Mouse (Mus musculus): ENCODE data around the gene Uap1l1.
A peak's percentile ranks its signal among the peaks of the same experiment; 100 is the strongest.

Uap1l1 gene

DNA sequence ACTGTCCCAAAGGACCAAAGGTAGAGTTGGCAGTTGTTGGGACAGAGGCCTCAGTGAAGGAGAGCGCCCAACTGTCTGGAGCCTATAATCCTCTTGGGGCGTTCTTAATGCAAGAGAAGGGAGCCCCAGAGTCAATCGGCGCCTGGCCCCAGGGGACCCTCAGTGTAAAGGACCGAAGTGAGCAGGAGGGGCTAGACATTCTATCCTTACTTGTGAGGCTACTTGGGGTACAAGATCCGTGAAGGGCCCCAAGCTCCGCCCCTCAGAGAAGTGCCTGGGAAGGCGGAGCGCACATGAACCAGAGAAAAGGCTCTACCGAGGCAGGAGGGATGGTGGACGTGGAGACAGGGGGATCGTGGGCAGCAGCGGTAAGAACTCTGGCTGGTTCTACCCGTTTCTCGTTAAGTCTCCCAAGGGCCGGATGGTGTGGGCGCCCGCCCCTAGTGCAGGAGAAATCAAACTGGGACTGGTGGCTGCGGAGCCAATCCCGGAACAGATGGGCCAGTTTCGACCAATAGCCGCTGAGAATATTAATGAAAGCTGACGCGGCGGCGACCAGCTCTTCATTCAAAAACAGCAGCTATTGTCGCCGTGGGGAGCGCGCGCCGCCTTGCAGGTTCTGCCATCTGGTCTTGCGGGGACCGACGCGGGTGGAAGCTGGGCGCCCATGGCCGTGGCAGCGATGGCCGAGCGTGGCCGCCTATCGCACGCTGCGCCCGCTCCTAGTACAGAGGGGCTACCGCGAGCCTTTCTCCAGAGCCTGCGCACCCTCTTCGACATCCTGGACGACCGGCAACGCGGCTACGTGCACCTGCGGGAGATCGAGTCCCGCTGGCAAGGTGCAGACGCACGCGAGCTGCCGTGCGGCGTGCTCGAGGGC is 6.5 kb upstream of the Uap1l1 start, which contains the start of gene Sapcd2:
TSS of gene Sapcd2 (plus strand) at position 558 of the 880 bp plus-strand sequence.
- DNase-seq (ENCODE audit: inconsistent age in 2 of 2, low spot score in 1 of 2) = peak; percentile 86 to 94

DNA sequence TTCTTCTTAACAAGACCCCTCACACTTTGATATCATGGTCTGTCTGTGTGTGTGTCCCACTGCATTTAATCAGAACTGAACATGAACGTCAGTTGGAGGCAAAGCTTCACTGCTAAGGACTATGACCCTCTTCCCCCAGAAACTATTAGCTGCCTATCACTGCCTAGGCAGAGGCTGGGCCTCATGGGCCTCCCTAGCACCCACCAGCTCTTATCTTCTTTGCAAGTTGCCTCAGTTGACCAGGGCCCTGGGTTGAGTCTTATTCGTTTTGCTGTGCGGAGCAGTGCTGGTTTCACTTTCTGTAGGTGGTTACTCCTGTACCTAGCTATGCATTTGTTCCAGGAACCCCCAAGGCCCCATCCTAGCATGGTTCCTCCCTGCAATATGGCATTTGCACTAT is 4.5 kb upstream of the Uap1l1 start:
- no peak for DNase-seq (ENCODE audit: inconsistent age in 2 of 2, low spot score in 1 of 2)

DNA sequence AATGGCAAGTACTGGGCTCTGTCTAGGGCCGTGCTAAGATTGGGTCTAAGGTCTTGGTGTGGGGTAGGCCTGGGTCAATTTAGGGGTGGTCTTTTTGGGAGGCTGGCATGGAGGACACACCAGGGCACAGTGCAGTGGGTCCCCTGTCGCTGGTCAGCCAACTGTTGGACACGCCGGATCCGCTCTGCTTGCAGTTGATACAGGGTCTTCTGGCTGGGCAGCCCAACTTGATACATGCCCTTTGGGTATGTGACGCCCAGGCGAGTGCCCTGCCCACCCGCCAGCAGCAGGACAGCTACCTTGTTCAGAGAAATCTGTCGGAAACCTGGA is 756 bp downstream of the Uap1l1 start:
- peak in 1 of 2 experiments; percentile 28 for DNase-seq (ENCODE audit: inconsistent age in 2 of 2, low spot score in 1 of 2)

DNA sequence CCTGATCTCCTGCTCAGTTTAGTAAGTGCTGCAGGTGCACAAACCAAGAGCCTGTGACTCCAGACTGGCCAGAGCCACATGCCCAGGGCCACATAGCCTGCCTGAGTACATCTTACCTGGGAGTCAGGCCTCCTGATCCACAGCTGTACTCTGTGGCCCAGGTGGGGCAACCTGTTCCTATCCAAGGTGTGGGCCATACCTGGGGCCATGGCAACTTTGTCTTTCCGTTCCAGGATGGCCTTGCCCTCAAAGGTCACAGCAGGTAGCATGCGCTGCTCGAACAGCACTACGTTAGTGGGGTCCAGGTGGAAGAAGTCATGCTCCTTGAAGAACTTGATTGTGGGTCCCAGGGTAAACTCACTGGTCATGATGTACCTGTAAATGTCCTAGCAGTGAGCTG is 1.2 kb downstream of the Uap1l1 start:
- no peak for DNase-seq (ENCODE audit: inconsistent age in 2 of 2, low spot score in 1 of 2)

DNA sequence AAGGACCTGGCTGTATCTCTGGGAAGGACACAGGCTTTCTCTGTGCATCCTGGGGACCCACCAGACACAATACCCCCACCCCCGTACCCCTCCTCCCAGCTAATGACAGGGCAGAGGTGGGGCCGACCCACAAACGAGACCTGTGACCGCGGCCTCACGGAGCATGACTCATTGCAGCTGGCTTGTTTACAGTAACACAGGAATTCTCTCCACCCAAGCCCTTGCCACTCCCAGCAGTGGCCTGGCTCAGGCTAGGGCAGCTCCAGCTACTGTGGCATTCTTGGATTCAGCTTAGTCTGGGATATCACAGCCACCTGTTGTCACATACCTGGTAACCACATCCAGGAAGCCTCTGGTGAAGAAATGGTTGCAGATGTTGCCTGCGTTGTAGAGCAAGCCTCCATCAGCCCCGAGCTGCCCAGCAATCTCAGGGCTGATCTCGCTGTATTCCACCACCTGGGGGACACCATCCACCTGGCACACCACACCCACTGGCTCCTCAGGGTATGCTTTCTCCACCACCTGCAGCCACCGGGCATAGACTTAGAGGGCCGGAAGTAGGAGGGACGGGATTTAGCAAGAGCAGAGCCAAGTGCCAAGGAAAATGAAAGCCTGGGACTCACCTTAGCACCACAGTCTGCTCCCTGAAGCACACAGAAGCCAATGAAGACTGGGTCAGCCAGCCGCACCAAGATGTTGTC is 1.9 kb downstream of the Uap1l1 start:
- DNase-seq (ENCODE audit: inconsistent age in 2 of 2, low spot score in 1 of 2) = peak; percentile 29 to 66

DNA sequence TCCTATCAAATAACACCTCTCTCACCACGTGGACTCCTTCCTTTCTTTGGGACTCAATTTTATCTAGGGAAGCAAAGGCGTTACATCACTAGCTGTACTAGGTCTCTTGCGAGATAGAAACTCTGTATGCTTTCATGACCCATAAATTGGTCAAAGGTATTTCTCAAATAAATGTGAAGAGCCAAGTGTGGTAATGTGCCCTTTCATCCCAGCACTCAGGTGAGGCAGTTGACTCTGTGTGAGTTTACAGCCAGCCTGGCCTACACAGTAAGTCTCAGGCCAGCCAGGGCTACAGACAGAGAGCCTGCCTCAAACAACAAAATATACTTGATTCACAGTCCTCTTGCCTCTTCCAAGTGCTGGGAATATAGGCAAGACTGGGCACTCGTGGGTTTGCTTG is 5.6 kb downstream of the Uap1l1 start:
- no peak for DNase-seq (ENCODE audit: inconsistent age in 2 of 2, low spot score in 1 of 2)

DNA sequence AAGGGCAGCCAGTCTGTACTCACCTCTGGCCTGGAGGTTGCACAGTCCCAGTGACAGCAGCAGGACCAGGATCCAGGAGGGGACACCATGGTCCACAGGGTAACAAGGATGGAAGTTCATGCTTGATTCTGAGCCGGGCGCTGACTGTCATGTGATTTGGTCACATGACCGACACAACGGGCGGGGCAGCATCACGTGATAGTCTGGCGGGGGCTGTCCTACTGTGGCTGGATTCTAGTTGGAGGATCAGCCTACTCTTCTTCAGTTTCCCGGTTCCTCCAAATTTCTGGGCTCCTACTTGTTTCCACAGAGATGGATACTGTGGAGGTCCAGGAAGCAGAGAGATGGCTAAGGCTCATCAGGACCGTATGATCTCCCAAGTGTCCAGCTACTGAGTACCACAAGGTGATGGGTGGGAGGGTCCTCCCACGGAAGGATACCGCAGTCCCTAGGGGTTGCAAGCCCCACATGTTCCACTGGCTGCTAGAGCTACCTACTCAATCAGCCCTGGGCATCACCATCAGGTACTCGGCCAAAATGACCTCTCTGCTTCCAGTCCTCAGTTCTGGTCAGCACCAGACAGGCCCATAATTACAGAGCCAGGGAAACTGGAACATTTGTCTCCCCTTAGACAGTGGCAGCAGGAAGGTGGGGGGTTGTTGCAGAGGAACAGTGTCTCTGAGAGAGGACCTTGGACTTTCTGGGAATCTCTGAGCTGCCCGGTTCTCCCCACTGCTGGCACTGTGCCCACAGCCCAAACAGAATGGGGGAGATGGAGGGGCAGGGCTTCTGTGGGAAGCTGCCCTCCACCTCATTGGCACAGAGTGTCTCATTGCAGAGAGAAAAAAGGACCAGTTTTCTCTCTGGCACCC is 9.0 kb downstream of the Uap1l1 start, which contains the start of gene Dpp7:
TSS of gene Dpp7 (minus strand) at position 152 of the 872 bp plus-strand sequence.
- DNase-seq (ENCODE audit: inconsistent age in 2 of 2, low spot score in 1 of 2) = peak; percentile 76 to 89

DNA sequence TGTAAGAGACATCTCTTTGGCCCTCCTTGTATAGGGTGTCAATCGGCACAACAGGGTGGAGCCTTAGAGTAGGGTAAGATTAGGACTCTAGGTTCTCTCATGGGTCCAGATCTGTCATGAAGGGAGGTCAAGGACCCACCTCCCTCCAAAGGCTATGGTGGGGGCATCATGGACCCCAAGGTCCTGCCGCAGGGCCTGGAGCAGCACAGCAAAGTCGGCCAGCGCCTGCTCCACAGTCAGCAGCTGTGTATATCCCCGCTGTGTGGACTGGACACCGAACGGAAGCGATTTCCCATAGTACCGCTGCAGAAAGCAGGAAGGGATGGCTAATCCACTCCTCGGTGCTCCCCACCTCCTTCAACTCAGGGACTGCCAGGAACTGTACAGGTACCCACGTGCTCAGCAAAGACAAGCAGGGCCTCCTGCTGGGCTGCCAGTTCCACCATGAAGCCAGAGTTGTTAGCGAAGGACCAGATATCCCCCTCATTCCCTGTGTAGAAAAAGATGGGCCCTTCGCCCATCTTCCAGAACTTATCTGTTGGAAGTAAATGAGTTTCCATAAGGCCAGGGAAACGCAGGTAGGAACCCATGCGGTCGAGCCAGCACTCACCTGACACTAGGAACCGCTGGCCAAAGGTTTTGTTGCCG is 9.9 kb downstream of the Uap1l1 start:
- DNase-seq (ENCODE audit: inconsistent age in 2 of 2, low spot score in 1 of 2) = peak in 1 of 2 experiments; percentile 39

DNA sequence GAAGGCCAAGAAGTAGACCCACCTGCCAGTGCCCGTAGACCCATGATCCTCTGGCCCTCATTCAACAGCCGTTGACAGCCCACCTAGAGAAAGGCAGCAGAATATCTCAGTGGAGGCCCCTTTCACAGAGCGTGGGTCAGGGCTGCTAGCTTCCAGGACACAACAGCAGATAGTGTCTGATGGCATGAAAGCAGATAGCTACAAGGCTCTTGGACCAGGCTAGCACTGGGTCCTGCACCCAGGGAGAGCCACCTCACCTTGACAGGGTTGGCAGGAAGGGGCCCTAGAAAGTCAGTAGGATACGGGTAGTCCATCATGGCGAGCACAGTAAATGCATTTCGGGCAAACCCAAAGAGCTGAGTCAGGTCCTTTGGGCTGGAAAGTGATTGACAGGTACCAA is 11.3 kb downstream of the Uap1l1 start:
- DNase-seq (ENCODE audit: inconsistent age in 2 of 2, low spot score in 1 of 2) = no peak

DNA sequence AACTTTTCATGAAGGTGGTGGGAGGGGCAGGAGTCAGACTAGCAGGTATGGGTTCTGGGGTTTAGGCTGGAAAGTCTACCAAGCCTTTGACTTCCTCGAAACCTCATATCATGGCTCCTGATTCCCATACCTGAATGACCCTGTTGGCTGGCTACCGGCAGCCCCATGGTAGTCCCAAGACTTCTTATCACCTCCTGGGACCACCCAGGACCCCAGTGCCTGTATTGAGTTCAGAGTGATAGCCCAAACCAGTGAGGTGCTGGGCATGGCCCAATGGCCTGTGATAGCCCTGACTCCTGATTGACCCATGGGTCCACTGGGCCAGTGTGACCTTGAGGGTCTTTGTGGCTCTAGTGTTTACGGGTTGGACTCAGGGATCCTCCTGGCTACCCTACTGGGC is 14.8 kb downstream of the Uap1l1 start:
- DNase-seq (ENCODE audit: inconsistent age in 2 of 2, low spot score in 1 of 2) = no peak

DNA sequence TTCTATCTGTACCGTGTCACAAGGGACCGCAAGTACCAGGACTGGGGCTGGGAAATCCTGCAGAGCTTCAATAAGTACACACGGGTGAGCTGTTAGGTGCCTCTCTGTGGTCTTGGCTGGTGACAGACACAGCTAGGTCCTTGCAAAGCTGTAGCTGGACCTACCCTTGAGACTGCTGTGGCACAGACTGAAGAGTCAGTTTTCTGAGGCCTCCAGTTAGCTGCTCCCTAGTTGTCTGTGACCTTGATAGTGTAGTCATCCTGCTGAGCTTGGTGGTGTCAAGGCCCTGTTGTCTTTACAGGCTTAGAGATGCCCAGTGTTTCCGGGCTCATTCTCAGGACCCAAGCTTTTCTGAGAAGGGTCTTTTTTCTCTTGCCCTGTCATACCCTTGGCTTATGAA is 16.0 kb downstream of the Uap1l1 start:
- DNase-seq (ENCODE audit: inconsistent age in 2 of 2, low spot score in 1 of 2) = peak; percentile 70 to 86

DNA sequence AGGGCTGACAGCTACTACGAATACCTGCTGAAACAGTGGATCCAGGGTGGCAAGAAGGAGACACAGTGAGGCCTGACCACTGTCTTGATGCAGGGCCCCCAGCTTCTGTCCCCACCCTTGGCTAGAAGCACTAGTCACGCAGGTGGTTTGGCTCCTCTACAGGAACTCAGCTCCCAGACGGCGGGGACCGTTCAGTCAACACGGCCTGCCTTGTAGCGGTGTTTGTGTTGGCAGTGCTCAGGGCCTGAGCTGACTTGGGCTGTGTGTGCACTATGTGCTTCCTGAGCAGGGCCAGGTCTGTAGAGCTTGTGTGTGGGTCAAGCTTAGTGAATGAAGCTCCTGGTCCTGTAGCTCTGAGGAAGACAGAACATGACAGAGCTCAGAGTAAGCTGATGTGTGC is 17.3 kb downstream of the Uap1l1 start:
- DNase-seq (ENCODE audit: inconsistent age in 2 of 2, low spot score in 1 of 2) = no peak

DNA sequence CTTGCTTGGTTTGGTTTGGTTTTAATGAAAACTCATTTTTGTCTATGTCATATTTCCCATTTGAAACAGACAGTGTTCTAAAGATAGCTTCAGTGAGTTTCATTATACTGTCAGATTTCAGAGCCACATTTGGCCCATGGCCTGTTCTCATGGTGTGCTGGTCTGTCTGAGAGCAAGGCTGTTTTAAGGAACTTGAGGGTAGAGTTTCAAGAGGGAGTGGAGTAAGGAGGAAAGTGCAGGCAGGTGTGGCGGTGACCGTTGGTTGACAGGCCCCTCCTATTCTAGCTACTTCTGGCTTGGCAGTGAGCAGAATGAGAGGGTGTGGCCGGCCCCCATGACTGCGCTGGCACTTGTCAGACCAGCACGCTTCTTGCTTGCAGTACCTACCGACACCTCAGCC is 27.2 kb downstream of the Uap1l1 start:
- DNase-seq (ENCODE audit: inconsistent age in 2 of 2, low spot score in 1 of 2) = no peak

DNA sequence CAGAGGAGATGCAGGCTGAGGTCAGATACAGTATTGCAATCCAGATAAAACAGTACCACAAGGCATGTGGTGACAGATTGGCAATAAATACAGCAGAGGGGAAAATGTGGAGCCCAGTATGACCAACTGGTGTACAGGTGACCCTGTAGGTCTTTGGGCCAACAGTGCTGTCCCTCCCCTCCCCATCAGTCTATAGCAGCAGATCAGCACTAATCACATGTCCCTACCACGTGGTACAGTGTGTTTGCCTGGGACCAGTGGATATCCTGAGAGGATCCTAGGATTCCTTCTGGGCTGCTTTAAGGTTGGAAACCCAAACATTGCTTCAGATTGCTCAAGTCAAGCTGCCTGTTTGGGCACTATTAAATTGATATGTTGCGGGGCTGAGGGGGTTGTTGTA is 31.9 kb downstream of the Uap1l1 start:
- DNase-seq (ENCODE audit: inconsistent age in 2 of 2, low spot score in 1 of 2) = peak in 1 of 2 experiments; percentile 27

DNA sequence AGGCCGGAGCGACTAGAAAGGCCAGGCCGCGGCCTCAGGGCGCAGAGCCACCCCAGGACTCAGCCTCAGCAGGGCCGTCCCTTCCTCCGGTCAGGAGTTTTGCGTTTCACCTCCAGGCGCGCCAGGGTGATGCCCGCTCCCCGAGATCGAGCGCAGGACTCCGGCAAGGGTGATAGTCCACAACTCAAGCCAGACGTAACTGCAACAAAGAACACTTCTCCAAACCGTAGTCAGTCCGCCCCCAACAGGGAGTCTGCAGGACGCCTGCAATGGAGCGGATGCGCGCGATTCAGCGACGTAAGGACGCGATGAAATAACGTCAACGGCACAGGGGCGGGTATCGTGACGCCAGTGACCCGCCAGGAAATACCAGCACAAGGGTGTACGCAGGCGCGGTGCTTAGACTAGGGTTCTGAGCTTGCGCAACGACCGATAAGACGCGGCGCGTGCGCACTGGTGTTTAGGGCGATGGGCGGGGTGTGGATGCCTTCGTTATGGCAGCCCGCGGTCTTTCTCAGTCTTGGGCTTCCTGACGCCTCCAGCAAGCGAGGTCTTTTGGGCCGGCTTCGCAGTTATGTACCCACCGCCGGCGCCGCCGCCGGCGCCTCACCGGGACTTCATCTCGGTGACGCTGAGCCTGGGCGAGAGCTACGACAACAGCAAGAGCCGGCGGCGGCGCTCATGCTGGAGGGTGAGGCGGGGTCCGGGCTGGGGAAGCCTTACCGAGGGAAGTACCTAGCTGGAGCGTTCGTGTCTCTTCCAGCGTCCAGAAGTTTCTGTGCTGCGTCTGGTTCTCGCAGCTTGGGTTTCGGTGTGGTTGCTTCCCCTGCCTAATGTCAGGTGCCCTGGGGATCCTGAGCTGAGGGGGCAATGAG is 33.0 kb downstream of the Uap1l1 start, which contains the start of gene Man1b1:
TSS of gene Man1b1 (plus strand) at position 53 of the 875 bp plus-strand sequence.
- peak; percentile 99 to 100 for DNase-seq (ENCODE audit: inconsistent age in 2 of 2, low spot score in 1 of 2)

DNA sequence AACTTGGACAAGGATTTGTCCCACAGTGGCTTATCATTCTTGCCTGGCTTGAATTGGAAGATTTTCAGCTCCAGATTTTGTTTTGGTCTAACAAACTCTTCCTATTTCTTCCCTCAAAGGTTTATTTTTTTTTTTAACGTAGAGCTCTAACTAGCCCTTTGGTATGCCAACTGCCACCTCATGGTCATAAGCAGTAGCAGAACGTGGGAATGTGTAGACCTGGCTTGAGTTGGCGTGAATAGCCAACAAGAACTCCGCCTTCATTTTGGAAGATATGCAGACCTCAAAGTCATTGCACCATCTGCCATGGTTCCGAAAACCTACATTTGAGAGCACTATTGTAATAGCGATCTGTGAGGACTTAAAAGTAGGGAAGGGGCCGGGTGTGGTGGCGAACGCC is 34.0 kb downstream of the Uap1l1 start:
- DNase-seq (ENCODE audit: inconsistent age in 2 of 2, low spot score in 1 of 2) = peak in 1 of 2 experiments; percentile 32

DNA sequence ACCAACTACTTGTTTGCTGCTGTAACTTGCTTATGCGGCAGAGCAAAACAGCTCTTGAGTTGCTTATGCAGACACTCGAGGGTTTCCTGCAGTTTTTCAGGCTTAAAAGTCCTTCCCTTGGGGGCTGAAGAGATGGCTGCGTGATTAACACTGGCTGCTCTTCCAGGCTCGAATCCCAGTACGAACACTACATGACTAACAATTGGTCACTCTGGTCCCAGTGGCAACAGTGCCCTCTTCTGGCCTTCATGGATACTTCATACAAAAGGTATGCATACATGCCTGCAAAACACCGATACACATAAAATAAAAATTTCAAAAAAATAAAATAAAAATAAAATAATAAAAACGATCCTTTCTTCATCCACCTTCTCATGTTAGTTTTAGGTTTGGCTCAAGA is 37.0 kb downstream of the Uap1l1 start:
- peak in 1 of 2 experiments; percentile 65 for DNase-seq (ENCODE audit: inconsistent age in 2 of 2, low spot score in 1 of 2)

DNA sequence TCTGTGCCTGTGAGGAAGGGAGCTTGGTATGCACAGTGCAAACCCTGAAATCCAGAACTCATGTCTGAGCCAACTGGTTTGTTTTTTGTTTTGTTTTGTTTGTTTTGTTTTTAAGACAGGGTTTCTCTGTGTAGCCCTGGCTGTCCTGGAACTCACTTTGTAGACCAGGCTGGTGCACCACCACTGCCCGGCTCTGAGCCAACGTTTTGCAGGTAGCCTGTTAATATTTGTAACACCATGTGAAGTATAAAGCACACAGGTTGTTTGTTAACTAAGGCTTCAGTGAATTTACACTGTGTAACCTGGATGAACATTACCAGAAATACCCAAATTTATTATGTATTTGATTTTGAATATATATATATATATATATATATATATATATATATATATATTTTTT is 39.4 kb downstream of the Uap1l1 start:
- no peak for DNase-seq (ENCODE audit: inconsistent age in 2 of 2, low spot score in 1 of 2)

DNA sequence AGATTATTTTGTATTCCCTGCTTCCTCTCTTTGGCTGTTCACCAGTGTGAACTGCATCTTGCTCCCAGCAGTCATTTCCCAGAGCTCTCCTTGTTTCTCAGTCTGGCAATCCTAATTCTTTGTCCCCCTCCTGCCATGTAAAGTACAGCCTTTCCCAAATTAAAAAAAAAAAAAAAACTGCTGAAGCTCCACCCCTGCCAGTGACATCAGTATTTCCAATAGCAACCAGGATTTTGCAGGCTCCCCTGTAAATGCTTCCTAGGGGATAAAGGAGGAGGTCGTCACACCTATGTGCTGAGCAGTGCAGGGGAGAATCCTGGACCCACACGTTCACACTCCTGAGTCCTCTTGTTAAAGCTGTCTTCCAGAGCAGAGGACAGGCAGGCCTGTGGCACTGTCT is 45.4 kb downstream of the Uap1l1 start:
- no peak for DNase-seq (ENCODE audit: inconsistent age in 2 of 2, low spot score in 1 of 2)

Measured in adrenal gland, adult (tissue).